Comparison of ENCODE assay signal across 12 mouse cellular contexts in genomic region chr16:73350698-73351097, GRCm38 (mm10).
DNase-seq lines count a peak whose midpoint lies in the region; ATAC-seq lines count a peak whose summit lies in the region.
"Had no signal": no experiment of that assay in that cellular context is flagged by ENCODE, and none has a peak within 500 bp of the region (broad histone marks: within the 10 kb centered on the region; RNA-seq: fewer than 3 reads in every experiment).

No protein-coding gene starts in this region.

- H3K27ac ChIP-seq in kidney, embryonic 16.5 days (ENCODE audit: low read length), result no peak overlapping the region
- H3K27ac ChIP-seq in limb, embryonic 12.5 days, result peak overlapping the region; percentile 50; the same call in 1 of the 2 replicates
- H3K27ac ChIP-seq: heart, embryonic 10.5 days had no signal

- WGBS in kidney, embryonic 16.5 days, result 15% methylated on average over 5 of the region's 5 CpGs
- 10% methylated on average over 5 of the region's 5 CpGs for WGBS in limb, embryonic 12.5 days

- peak; percentile 69; the same call in 1 of the 2 replicates for ATAC-seq in kidney, embryonic 16.5 days (ENCODE audit: low FRiP score, low TSS enrichment)
- no peak for ATAC-seq in limb, embryonic 12.5 days (ENCODE audit: insufficient number of reproducible peaks, insufficient read depth, low FRiP score, low TSS enrichment, low read depth)

- H3K4me2 ChIP-seq in kidney, embryonic 16.5 days (replicated peaks; ENCODE audit: low read depth, low read length), result peak overlapping the region; percentile 21; the same call in 1 of the 2 replicates
- H3K4me2 ChIP-seq in limb, embryonic 12.5 days, result peak overlapping the region; percentile 22; the same call in 1 of the 2 replicates

- H3K4me3 ChIP-seq in kidney, embryonic 16.5 days (ENCODE audit: low read length), result no peak overlapping the region
- H3K4me3 ChIP-seq in limb, embryonic 12.5 days (replicated peaks), result no peak overlapping the region
- H3K4me3 ChIP-seq: heart, embryonic 10.5 days had no signal

- no peaks in the 10 kb centered on the region for H3K27me3 ChIP-seq in kidney, embryonic 16.5 days (ENCODE audit: insufficient read depth, low read length)
- H3K27me3 ChIP-seq in limb, embryonic 12.5 days, result no peaks in the 10 kb centered on the region

- no peak overlapping the region for H3K9ac ChIP-seq in kidney, embryonic 16.5 days (replicated peaks; ENCODE audit: low read length)
- no peak overlapping the region for H3K9ac ChIP-seq in limb, embryonic 12.5 days (replicated peaks)

- intact Hi-C loops in gastrocnemius, postnatal 14 days (cut with DNase I; ENCODE audit: low total_unique reads), result no loop called here

- no peaks in the 10 kb centered on the region for H3K4me1 ChIP-seq in kidney, embryonic 16.5 days (ENCODE audit: insufficient read depth, low read length)
- H3K4me1 ChIP-seq in limb, embryonic 12.5 days (replicated peaks), result peaks cover 8% of the 10 kb centered on the region
- H3K4me1 ChIP-seq: heart, embryonic 10.5 days had no signal

- no peaks in the 10 kb centered on the region for H3K36me3 ChIP-seq in kidney, embryonic 16.5 days (ENCODE audit: insufficient read depth, low read length)
- H3K36me3 ChIP-seq in limb, embryonic 12.5 days, result no peaks in the 10 kb centered on the region
- H3K36me3 ChIP-seq: heart, embryonic 10.5 days had no signal

- DNase-seq in embryo, embryonic 10 days (ENCODE audit: low spot score), result peak; percentile 45
- DNase-seq in embryo, embryonic 9.5 days (ENCODE audit: extremely low spot score), result no peak
- DNase-seq in kidney, adult 8-10 months, result no peak
- peak; percentile 11 for DNase-seq in Muller cell, postnatal 12 days (ENCODE audit: inconsistent ontology term)
- no peak for DNase-seq in ovary, postnatal 14 days (ENCODE audit: low spot score)
- no peak for DNase-seq in gastrocnemius, postnatal 14 days
- DNase-seq: cerebellum, adult 2 months; left cerebral cortex, postnatal 4 days; thymus, adult 18-20 months had no signal

- no peaks in the 10 kb centered on the region for H3K9me3 ChIP-seq in kidney, embryonic 16.5 days (ENCODE audit: low read length)
- no peaks in the 10 kb centered on the region for H3K9me3 ChIP-seq in limb, embryonic 12.5 days
- H3K9me3 ChIP-seq: heart, embryonic 10.5 days had no signal

Comparison
In these comparisons a context has a peak if more than half of its experiments do, and no peak if none do; other contexts are left out.
1. DNase-seq: peak in embryo, embryonic 10 days (single experiment) and Muller cell, postnatal 12 days (single experiment); none in embryo, embryonic 9.5 days (single experiment), kidney, adult 8-10 months (0 of 2), ovary, postnatal 14 days (single experiment) and gastrocnemius, postnatal 14 days (single experiment).